Mouse (Mus musculus) small intestine, adult 2 months (tissue): ENCODE data around the gene Slc9a5. TPM values are rescaled to one million over a fixed set of nuclear protein-coding genes. Genes with fewer than 3 reads are reported as not detected.

Source experiments
- H3K27ac ChIP-seq: fragments of 200-500 bp; 2 replicates; pipeline ENCODE4 v1.5.1; 2012; ENCODE audit warnings: low read depth, low read length, control low read depth, inconsistent platforms; ENCODE audit not compliant: insufficient read depth
- H3K27me3 ChIP-seq: fragments of 200-500 bp; 2 replicates; pipeline ENCODE4 v1.6.1; 2012; ENCODE audit warnings: mild to moderate bottlenecking, moderate library complexity, low read length, inconsistent platforms; ENCODE audit not compliant: control insufficient read depth, insufficient read depth
- H3K36me3 ChIP-seq: fragments of 200-500 bp; 2 replicates; pipeline ENCODE4 v1.6.1; 2012; ENCODE audit warnings: mild to moderate bottlenecking, low read length, control low read depth, inconsistent platforms; ENCODE audit not compliant: control insufficient read depth, insufficient read depth
- H3K4me1 ChIP-seq: fragments of 200-500 bp; 2 replicates; pipeline ENCODE4 v1.6.1; 2012; ENCODE audit warnings: low read length, inconsistent platforms, mixed read lengths; ENCODE audit not compliant: control insufficient read depth, insufficient read depth, insufficient read length
- H3K4me3 ChIP-seq: fragments of 200-500 bp; 2 replicates; pipeline ENCODE4 v1.5.1; 2012; ENCODE audit warnings: low read depth, mild to moderate bottlenecking, control low read depth, inconsistent platforms, low read length, moderate library complexity
- CTCF ChIP-seq: fragments of 200-500 bp; IDR thresholded peaks from 2 replicates; pipeline ENCODE4 v1.5.1; 2012; ENCODE audit warnings: low read depth, mild to moderate bottlenecking, control low read depth, inconsistent platforms, low read length, moderate library complexity, mixed read lengths; ENCODE audit not compliant: insufficient replicate concordance, insufficient read length; ENCODE audit errors: extremely low read depth
- POLR2A ChIP-seq: fragments of 200-500 bp; IDR thresholded peaks from 2 replicates; pipeline ENCODE4 v1.6.1; 2012; ENCODE audit warnings: low read depth, mild to moderate bottlenecking, control low read depth, inconsistent platforms, low read length, moderate library complexity
- WGBS: fragments of 180-500 bp; shearing (Covaris S2); methylation state at CpG from one replicate; pipeline ENCODE4 v1.1.7; 2018; 5-methylcytosine and 5-hydroxymethylcytosine counted together
- polyA plus RNA-seq: library from polyadenylated mRNA; depleted of rRNA; stranded (reverse); fragments of >200 nt; gene quantifications from 2 replicates; pipeline ENCODE4 v1.2.3, GENCODE M21; 2012

Slc9a5 gene
- polyA plus RNA-seq, 1 experiment: 3.1 TPM

DNA sequence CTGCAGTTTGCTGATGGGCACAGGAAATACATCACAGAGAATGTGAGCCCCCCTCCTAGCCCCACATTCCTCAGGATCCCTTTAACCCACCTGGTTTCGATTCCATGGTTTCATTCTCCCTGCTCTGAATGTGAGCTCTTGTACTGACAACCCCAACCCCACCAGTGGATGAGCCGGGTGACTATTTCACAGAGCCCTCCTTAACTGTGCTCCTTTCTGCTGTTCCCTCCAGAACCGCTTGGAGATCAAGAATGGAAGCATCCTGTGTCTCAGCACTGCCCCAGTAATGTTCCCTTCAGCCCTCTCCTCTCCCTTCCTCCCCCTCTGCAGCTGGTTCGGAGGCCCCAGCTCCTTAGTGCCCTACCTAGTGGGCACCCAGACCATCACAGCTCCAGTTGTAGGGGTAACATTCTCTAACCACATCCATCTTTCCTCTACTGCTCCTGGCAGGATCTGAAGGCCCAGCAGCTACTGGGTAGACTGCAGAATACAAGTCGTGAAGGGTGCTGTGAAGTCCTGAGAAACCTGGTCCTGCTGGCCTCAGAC is 42.4 kb upstream of the Slc9a5 start:
- Histone ChIP-seq H3K36me3 (peaks cover 54% of the 10 kb centered on the region), H3K27me3 (no peaks in the 10 kb centered on the region), H3K27ac (no peak overlapping the region), H3K4me3 (peak overlapping the region; percentile 92), H3K4me1 (peaks cover 9% of the 10 kb centered on the region)
- peak; percentile 11; the same call in 1 of the 2 replicates for TF ChIP-seq CTCF
- no peak; the same call in 1 of the 2 replicates for TF ChIP-seq POLR2A
- 25% methylated on average over 5 of the region's 5 CpGs for WGBS

GRCm38 (mm10) chr8:105307670-105308069 is 41.0 kb upstream of the Slc9a5 start:
- peaks cover 46% of the 10 kb centered on the region for H3K36me3 ChIP-seq
- 97% methylated on average over 13 of the region's 13 CpGs for WGBS
- H3K27ac ChIP-seq: no peak overlapping the region

DNA sequence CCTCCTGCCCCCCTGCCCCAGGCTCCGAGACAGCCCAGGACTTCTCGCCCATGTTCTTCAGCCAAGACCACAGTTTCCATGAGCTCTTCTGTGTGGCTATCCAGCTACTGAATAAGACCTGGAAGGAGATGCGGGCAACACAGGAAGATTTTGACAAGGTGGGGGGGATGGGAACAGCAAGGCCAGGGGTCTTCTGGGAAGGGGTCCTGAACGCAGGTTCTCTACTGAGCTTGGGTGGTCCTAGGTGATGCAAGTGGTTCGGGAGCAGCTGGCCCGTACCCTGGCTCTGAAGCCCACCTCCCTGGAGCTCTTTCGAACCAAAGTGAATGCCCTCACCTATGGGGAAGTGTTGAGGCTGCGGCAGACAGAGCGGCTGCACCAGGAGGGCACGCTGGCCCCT is 40.2 kb upstream of the Slc9a5 start:
- peaks cover 9% of the 10 kb centered on the region for H3K4me1 ChIP-seq
- WGBS: 95% methylated on average over 10 of the region's 10 CpGs
- H3K36me3 ChIP-seq: peaks cover 40% of the 10 kb centered on the region
- H3K27ac ChIP-seq: no peak overlapping the region
- no peaks in the 10 kb centered on the region for H3K27me3 ChIP-seq
- H3K4me3 ChIP-seq: no peak overlapping the region
- TF ChIP-seq POLR2A (no peak), CTCF (no peak)

More at GRCm38 (mm10) chr8:105307670-105308069, 41.0 kb upstream of the Slc9a5 start:
- Histone ChIP-seq H3K27me3 (no peaks in the 10 kb centered on the region), H3K4me1 (peaks cover 9% of the 10 kb centered on the region), H3K4me3 (no peak overlapping the region)
- no peak for TF ChIP-seq POLR2A
- no peak for TF ChIP-seq CTCF

DNA sequence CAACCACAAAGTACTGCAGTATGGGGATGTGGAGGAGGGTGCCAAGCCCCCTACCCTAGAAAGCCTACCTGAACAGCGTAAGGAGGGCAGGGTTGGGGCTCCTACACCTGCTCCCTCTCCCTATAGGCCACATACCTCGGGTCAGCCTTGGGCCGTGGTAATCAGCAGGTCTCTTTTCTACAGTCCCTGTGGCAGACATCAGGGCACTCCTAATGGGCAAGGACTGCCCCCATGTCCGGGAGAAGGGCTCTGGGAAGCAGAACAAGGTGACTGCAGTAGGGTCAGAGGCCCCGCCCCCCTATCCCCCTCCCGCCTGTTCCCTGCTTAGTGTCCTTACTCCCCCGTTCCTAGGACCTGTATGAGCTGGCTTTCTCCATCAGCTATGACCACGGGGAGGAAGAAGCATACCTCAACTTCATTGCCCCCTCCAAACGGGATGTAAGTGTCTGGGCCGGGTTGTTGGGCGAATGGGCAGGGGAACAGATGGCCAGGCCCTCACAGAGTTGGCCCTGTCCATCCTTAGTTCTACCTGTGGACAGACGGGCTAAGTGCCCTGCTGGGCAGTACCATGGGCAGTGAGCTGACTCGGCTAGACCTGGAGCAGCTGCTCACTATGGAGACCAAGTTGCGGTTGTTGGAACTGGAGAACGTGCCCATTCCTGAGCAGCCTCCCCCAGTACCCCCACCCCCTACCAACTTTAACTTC is 39.3 kb upstream of the Slc9a5 start:
- Histone ChIP-seq H3K36me3 (peaks cover 33% of the 10 kb centered on the region), H3K27ac (no peak overlapping the region), H3K4me1 (peaks cover 9% of the 10 kb centered on the region), H3K4me3 (no peak overlapping the region), H3K27me3 (no peaks in the 10 kb centered on the region)
- TF ChIP-seq CTCF: no peak
- no peak for TF ChIP-seq POLR2A
- WGBS: 89% methylated on average over 15 of the region's 15 CpGs

DNA sequence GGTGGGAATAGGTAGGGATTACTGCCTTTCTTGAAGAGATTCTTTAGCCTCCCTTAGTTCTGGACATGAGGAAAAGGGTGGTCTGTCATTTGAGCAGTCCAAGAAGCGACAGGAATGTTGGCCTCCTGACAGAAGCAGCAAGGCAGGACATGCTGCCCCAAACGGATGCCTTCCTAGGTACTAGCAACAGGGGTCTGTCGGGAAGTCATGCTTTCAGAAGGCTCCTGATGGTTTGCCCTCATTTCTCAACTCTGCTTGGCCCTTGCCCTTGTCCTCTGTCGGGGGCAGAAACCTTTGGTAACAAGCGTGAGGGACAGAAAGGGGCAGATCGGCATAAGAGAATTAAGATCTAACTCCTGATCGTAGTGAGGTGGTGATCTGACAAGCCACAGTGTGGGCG is 38.5 kb upstream of the Slc9a5 start:
- Histone ChIP-seq H3K4me3 (no peak overlapping the region), H3K4me1 (peaks cover 4% of the 10 kb centered on the region), H3K36me3 (peaks cover 28% of the 10 kb centered on the region), H3K27ac (no peak overlapping the region), H3K27me3 (no peaks in the 10 kb centered on the region)
- WGBS: 88% methylated on average over 8 of the region's 8 CpGs
- no peak for TF ChIP-seq CTCF
- no peak for TF ChIP-seq POLR2A

GRCm38 (mm10) chr8:105311718-105312117 is 36.9 kb upstream of the Slc9a5 start:
- no peak for TF ChIP-seq POLR2A
- no peak for TF ChIP-seq CTCF
- peaks cover 30% of the 10 kb centered on the region for H3K36me3 ChIP-seq
- H3K27me3 ChIP-seq: no peaks in the 10 kb centered on the region
- 87% methylated on average over 1 of the region's 1 CpGs for WGBS
- H3K27ac ChIP-seq: no peak overlapping the region
- no peaks in the 10 kb centered on the region for H3K4me1 ChIP-seq
- no peak overlapping the region for H3K4me3 ChIP-seq

DNA sequence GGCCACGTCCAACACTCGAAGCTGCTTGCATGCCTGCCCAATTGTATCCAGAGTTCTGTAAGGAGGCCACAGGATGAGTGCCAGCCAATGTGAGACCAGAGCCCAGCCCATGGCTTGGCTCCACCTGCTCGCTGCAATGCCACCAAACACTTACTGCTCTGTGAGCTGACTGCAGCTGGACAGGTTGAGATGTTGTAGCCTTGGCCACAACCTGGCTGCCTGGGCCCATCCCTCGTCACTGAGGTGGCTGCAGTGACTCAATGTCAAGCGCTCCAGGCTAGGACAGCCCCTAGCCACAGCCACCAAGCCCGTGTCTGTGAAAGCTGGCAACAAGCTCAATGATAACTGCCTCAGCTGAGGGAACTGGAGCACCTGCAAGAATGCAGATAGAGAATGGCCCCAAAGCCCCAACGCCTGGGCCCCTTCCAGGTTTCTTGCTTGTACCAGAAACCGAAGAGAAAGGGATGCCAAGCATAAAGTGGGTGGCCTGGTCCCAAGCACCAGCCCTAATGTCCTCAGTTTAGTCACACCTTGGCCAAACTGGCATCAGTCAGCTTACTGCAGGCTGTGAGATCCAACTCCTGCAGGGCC is 35.7 kb upstream of the Slc9a5 start:
- WGBS: 84% methylated on average over 8 of the region's 8 CpGs
- no peaks in the 10 kb centered on the region for H3K27me3 ChIP-seq
- no peak overlapping the region for H3K27ac ChIP-seq
- H3K36me3 ChIP-seq: peaks cover 22% of the 10 kb centered on the region
- no peak for TF ChIP-seq CTCF
- TF ChIP-seq POLR2A: no peak
- no peak overlapping the region for H3K4me3 ChIP-seq
- H3K4me1 ChIP-seq: no peaks in the 10 kb centered on the region
